Mouse (Mus musculus) embryonic facial prominence, embryonic 14.5 days (tissue): ENCODE measurements around the gene Pdss2. TPM values are rescaled to one million over a fixed set of nuclear protein-coding genes. Genes with fewer than 3 reads are reported as not detected.

Experiments used
- ATAC-seq: fragments of 200-750 bp; cut with Nextera tagmentation; 2 replicates; pipeline ENCODE4 v1.8.0; 2017; ENCODE audit warnings: low read depth, moderate number of reproducible peaks, moderate TSS enrichment
- DNase-seq: peaks from one replicate; pipeline ENCODE4 v3.0.0-alpha.2; 2015; ENCODE audit warnings: low spot score
- H3K27ac ChIP-seq: fragments of 300-500 bp; sonication (generic); replicated peaks from 2 replicates; pipeline ENCODE4 v1.5.1; 2014; ENCODE audit warnings: low read depth, mild to moderate bottlenecking, low read length, moderate library complexity
- H3K27me3 ChIP-seq: fragments of 300-500 bp; sonication (generic); replicated peaks from 2 replicates; pipeline ENCODE4 v1.6.1; 2014; ENCODE audit warnings: low read length; ENCODE audit not compliant: control insufficient read depth, insufficient read depth
- H3K36me3 ChIP-seq: fragments of 300-500 bp; sonication (generic); 2 replicates; pipeline ENCODE4 v1.6.1; 2014; ENCODE audit warnings: low read length, mixed read lengths; ENCODE audit not compliant: control insufficient read depth, insufficient read depth
- H3K4me1 ChIP-seq: fragments of 300-500 bp; sonication (generic); 2 replicates; pipeline ENCODE4 v1.6.1; 2014; ENCODE audit warnings: antibody characterized with exemption, low read length; ENCODE audit not compliant: control insufficient read depth, insufficient read depth
- H3K4me2 ChIP-seq: fragments of 300-500 bp; sonication (generic); 2 replicates; pipeline ENCODE4 v1.6.1; 2014; ENCODE audit warnings: low read depth, mild to moderate bottlenecking, low read length, moderate library complexity, mixed read lengths
- H3K4me3 ChIP-seq: fragments of 300-500 bp; sonication (generic); 2 replicates; pipeline ENCODE4 v1.5.1; 2014; ENCODE audit warnings: low read depth, mild to moderate bottlenecking, low read length
- H3K9ac ChIP-seq: fragments of 300-500 bp; sonication (generic); 2 replicates; pipeline ENCODE4 v1.6.1; 2014; ENCODE audit warnings: low read depth, mild to moderate bottlenecking, low read length, moderate library complexity, mixed read lengths
- H3K9me3 ChIP-seq: fragments of 300-500 bp; sonication (generic); 2 replicates; pipeline ENCODE4 v1.6.1; 2016; ENCODE audit warnings: low read length; ENCODE audit not compliant: control insufficient read depth
- WGBS: fragments of 180-500 bp; shearing (Covaris S2); extraction: QIAGEN DNeasy Blood & Tissue Kit; methylation state at CpG from one replicate; pipeline ENCODE4 v1.1.7; 2014; 5-methylcytosine and 5-hydroxymethylcytosine counted together
- polyA plus RNA-seq: library from polyadenylated mRNA; unstranded; fragments of >200 nt; fragmentation: Nextera tagmentation; extraction: Ambion mirVana; gene quantifications from 2 replicates; pipeline ENCODE4 v1.2.1, GENCODE M21; 2014

The Pdss2 gene
- polyA plus RNA-seq, 1 experiment from 2014 or later: 9.5 TPM

- Histone ChIP-seq H3K4me3 (no peak overlapping the region), H3K4me1 (0 out of 2 replicates have a peak, but pooled peaks cover 5% of the 10 kb centered on the region), H3K4me2 (no peak overlapping the region), H3K9ac (no peak overlapping the region), H3K27ac (no peak overlapping the region), H3K9me3 (no peaks in the 10 kb centered on the region), H3K27me3 (peaks cover 4% of the 10 kb centered on the region; the same call in 1 of the 2 replicates), H3K36me3 (no peaks in the 10 kb centered on the region)
- 57% methylated on average over 5 of the region's 5 CpGs for WGBS
- ATAC-seq (peak; percentile 33; the same call in 1 of the 2 replicates), DNase-seq (peak; percentile 67)
Measured at GRCm38 (mm10) chr10:43180313-43180912, 40.9 kb upstream of the Pdss2 start.

GRCm38 (mm10) chr10:43200206-43200605 lies 21.1 kb upstream of the Pdss2 start:
- no peaks in the 10 kb centered on the region for H3K36me3 ChIP-seq
- WGBS: 89% methylated on average over 2 of the region's 2 CpGs

GRCm38 (mm10) chr10:43203865-43204264 lies 17.4 kb upstream of the Pdss2 start:
- H3K9ac ChIP-seq: no peak overlapping the region
- no peak overlapping the region for H3K27ac ChIP-seq
- no peaks in the 10 kb centered on the region for H3K27me3 ChIP-seq
- H3K4me1 ChIP-seq: no peaks in the 10 kb centered on the region
- peaks cover 4% of the 10 kb centered on the region; the same call in 1 of the 2 replicates for H3K9me3 ChIP-seq
- H3K36me3 ChIP-seq: no peaks in the 10 kb centered on the region
- H3K4me2 ChIP-seq: no peak overlapping the region
- 54% methylated on average over 3 of the region's 3 CpGs for WGBS
- H3K4me3 ChIP-seq: no peak overlapping the region
- peak; percentile 44 for DNase-seq
- no peak for ATAC-seq

More at GRCm38 (mm10) chr10:43200206-43200605, 21.1 kb upstream of the Pdss2 start:
- Histone ChIP-seq H3K4me3 (no peak overlapping the region), H3K27me3 (no peaks in the 10 kb centered on the region), H3K9me3 (no peaks in the 10 kb centered on the region), H3K4me1 (no peaks in the 10 kb centered on the region), H3K27ac (no peak overlapping the region), H3K9ac (no peak overlapping the region), H3K4me2 (no peak overlapping the region)
- ATAC-seq (no peak), DNase-seq (no peak)

GRCm38 (mm10) chr10:43211866-43212265 lies 9.4 kb upstream of the Pdss2 start:
- ATAC-seq (no peak), DNase-seq (no peak)
- Histone ChIP-seq H3K4me2 (no peak overlapping the region), H3K9ac (no peak overlapping the region), H3K27me3 (no peaks in the 10 kb centered on the region), H3K4me3 (no peak overlapping the region), H3K36me3 (no peaks in the 10 kb centered on the region), H3K4me1 (no peaks in the 10 kb centered on the region), H3K9me3 (peaks cover 12% of the 10 kb centered on the region), H3K27ac (no peak overlapping the region)
- 32% methylated on average over 6 of the region's 6 CpGs for WGBS

- no peak overlapping the region for H3K27ac ChIP-seq
- no peaks in the 10 kb centered on the region for H3K9me3 ChIP-seq
- ATAC-seq (no peak), DNase-seq (no peak)
- no peaks in the 10 kb centered on the region for H3K36me3 ChIP-seq
- peaks cover 4% of the 10 kb centered on the region; the same call in 1 of the 2 replicates for H3K4me1 ChIP-seq
- no peak overlapping the region for H3K4me3 ChIP-seq
- H3K4me2 ChIP-seq: no peak overlapping the region
- H3K27me3 ChIP-seq: no peaks in the 10 kb centered on the region
- no peak overlapping the region for H3K9ac ChIP-seq
- WGBS: 91% methylated on average over 13 of the region's 13 CpGs
Measured at GRCm38 (mm10) chr10:43217361-43217900, 3.9 kb upstream of the Pdss2 start.

GRCm38 (mm10) chr10:43220479-43220878 lies 807 bp upstream of the Pdss2 start:
- ATAC-seq: no peak
- Histone ChIP-seq H3K27ac (peak overlapping the region; percentile 95), H3K4me1 (peaks cover 4% of the 10 kb centered on the region; the same call in 1 of the 2 replicates), H3K9me3 (no peaks in the 10 kb centered on the region), H3K36me3 (no peaks in the 10 kb centered on the region), H3K4me2 (peak overlapping the region; percentile 72), H3K4me3 (peak overlapping the region; percentile 94), H3K27me3 (no peaks in the 10 kb centered on the region), H3K9ac (peak overlapping the region; percentile 87)
- DNase-seq: peak; percentile 42
- WGBS: 9% methylated on average over 7 of the region's 7 CpGs

GRCm38 (mm10) chr10:43221659-43222058 lies 373 bp downstream of the Pdss2 start:
- no peaks in the 10 kb centered on the region for H3K36me3 ChIP-seq
- 0% methylated on average over 25 of the region's 25 CpGs for WGBS
- ATAC-seq: peak; percentile 20; the same call in 1 of the 2 replicates

GRCm38 (mm10) chr10:43223391-43223790 lies 2.1 kb downstream of the Pdss2 start:
- H3K9ac ChIP-seq: no peak overlapping the region
- H3K36me3 ChIP-seq: no peaks in the 10 kb centered on the region
- no peak for ATAC-seq
- H3K4me1 ChIP-seq: peaks cover 4% of the 10 kb centered on the region; the same call in 1 of the 2 replicates
- no peak overlapping the region for H3K27ac ChIP-seq
- no peak for DNase-seq
- 83% methylated on average over 2 of the region's 2 CpGs for WGBS
- H3K4me3 ChIP-seq: no peak overlapping the region
- H3K9me3 ChIP-seq: no peaks in the 10 kb centered on the region
- no peak overlapping the region for H3K4me2 ChIP-seq
- H3K27me3 ChIP-seq: no peaks in the 10 kb centered on the region

More at GRCm38 (mm10) chr10:43221659-43222058, 373 bp downstream of the Pdss2 start:
- Histone ChIP-seq H3K4me2 (peak overlapping the region; percentile 72), H3K9ac (peak overlapping the region; percentile 87), H3K4me3 (peak overlapping the region; percentile 94), H3K4me1 (peaks cover 4% of the 10 kb centered on the region; the same call in 1 of the 2 replicates), H3K9me3 (no peaks in the 10 kb centered on the region), H3K27ac (peak overlapping the region; percentile 86), H3K27me3 (no peaks in the 10 kb centered on the region)
- DNase-seq: no peak
